8 mouse cellular contexts compared by ENCODE assay signal in genomic region chr3:89510979-89511378, GRCm38 (mm10). TPM values are rescaled to one million over a fixed set of nuclear protein-coding genes. Genes with fewer than 3 reads are reported as not detected.
DNase-seq lines count a peak whose midpoint lies in the region; ATAC-seq and TF ChIP-seq lines count a peak whose summit lies in the region.

No protein-coding gene starts in this region.

- 0 out of 2 replicates have a peak overlapping the region, but pooled peaks have one; percentile 12 for H3K9ac ChIP-seq in heart, embryonic 14.5 days (ENCODE audit: low read length)
- H3K9ac ChIP-seq in stomach, embryonic 15.5 days = no peak overlapping the region

- H3K27me3 ChIP-seq in heart, embryonic 14.5 days (ENCODE audit: control insufficient read depth, insufficient read depth, low read length) = peaks cover 52% of the 10 kb centered on the region
- peaks cover 9% of the 10 kb centered on the region; the same call in 1 of the 2 replicates for H3K27me3 ChIP-seq in stomach, embryonic 15.5 days (replicated peaks)

- intact Hi-C loops in gastrocnemius, postnatal 14 days (cut with DNase I; ENCODE audit: low total_unique reads) = no loop called here

- 22% methylated on average over 4 of the region's 4 CpGs for WGBS in heart, embryonic 14.5 days
- 17% methylated on average over 4 of the region's 4 CpGs for WGBS in stomach, embryonic 15.5 days

- peak; percentile 80 for TF ChIP-seq CTCF in layer of hippocampus, adult 2 months (conservative IDR thresholded peaks at IDR 0.05)

- no peak for ATAC-seq in heart, embryonic 14.5 days (ENCODE audit: insufficient number of reproducible peaks, insufficient read depth, low FRiP score, low read depth)
- no peak; the same call in 1 of the 2 replicates for ATAC-seq in stomach, embryonic 15.5 days (ENCODE audit: insufficient read depth, low FRiP score, low read depth)

- H3K27ac ChIP-seq in heart, embryonic 14.5 days (replicated peaks in 1 of 2; ENCODE audit: control insufficient read depth in 1 of 2, insufficient read depth in 1 of 2, low read depth in 2 of 2, low read length in 2 of 2) = no peak overlapping the region
- peak overlapping the region; percentile 46; the same call in 1 of the 2 replicates for H3K27ac ChIP-seq in layer of hippocampus, adult 2 months
- H3K27ac ChIP-seq in stomach, embryonic 15.5 days = no peak overlapping the region

- DNase-seq in gastrocnemius, postnatal 14 days = peak; percentile 43
- DNase-seq in gastrocnemius, postnatal 25 days = no peak
- DNase-seq in Muller cell, postnatal 12 days (ENCODE audit: inconsistent ontology term) = peak; percentile 43
- peak; percentile 65 to 78 for DNase-seq in cerebellum, postnatal 25 days
- peak; percentile 52 to 63 for DNase-seq in layer of hippocampus, adult 2 months (ENCODE audit: low spot score in 2 of 2)
- DNase-seq in mesoderm, embryonic 11.5 days (ENCODE audit: low read depth, low spot score) = peak; percentile 61

- H3K4me2 ChIP-seq in heart, embryonic 14.5 days (ENCODE audit: low read length) = peak overlapping the region; percentile 54
- peak overlapping the region; percentile 25 for H3K4me2 ChIP-seq in stomach, embryonic 15.5 days

- H3K4me3 ChIP-seq in heart, embryonic 14.5 days (ENCODE audit: control insufficient read depth in 1 of 2, insufficient read depth in 1 of 2, low read depth in 1 of 2, low read length in 2 of 2) = 0 out of 4 replicates have a peak overlapping the region, but pooled peaks of 1 of the 2 experiments have one; percentile 14
- no peak overlapping the region; the same call in 1 of the 2 replicates for H3K4me3 ChIP-seq in layer of hippocampus, adult 2 months
- H3K4me3 ChIP-seq in stomach, embryonic 15.5 days (replicated peaks) = no peak overlapping the region

- H3K36me3 ChIP-seq in heart, embryonic 14.5 days (ENCODE audit: control insufficient read depth, insufficient read depth, low read length) = no peaks in the 10 kb centered on the region
- H3K36me3 ChIP-seq in stomach, embryonic 15.5 days = no peaks in the 10 kb centered on the region

- peaks cover 0 to 2% of the 10 kb centered on the region in 2 experiments; a peak in 1 of 4 replicates for H3K4me1 ChIP-seq in heart, embryonic 14.5 days (ENCODE audit: control insufficient read depth in 2 of 2, insufficient read depth in 2 of 2, low read length in 2 of 2)
- H3K4me1 ChIP-seq in stomach, embryonic 15.5 days = no peaks in the 10 kb centered on the region

- no peaks in the 10 kb centered on the region for H3K9me3 ChIP-seq in heart, embryonic 14.5 days (ENCODE audit: control insufficient read depth, low read length)
- no peaks in the 10 kb centered on the region for H3K9me3 ChIP-seq in stomach, embryonic 15.5 days

RNA-seq across cellular contexts. Expression of gene Kcnn3, which starts 9.0 kb away (rescaled TPM):
- 1 to 10 TPM; 3.3 to 6.0 TPM for total RNA-seq in gastrocnemius, postnatal 14 days (2021)
- total RNA-seq in gastrocnemius, postnatal 25 days (2021) = 1 to 10 TPM; 2.5 to 5.8 TPM
- 2.4 and 3.1 TPM in 2 replicates for polyA plus RNA-seq in heart, embryonic 14.5 days (2014; fragmentation: Nextera tagmentation; extraction: Ambion mirVana)
- 10 to 100 TPM; 25.6 to 29.1 TPM for total RNA-seq in layer of hippocampus, adult 2 months (2021)
- 4.5 and 5.4 TPM in 2 replicates for polyA plus RNA-seq in stomach, embryonic 15.5 days (2015; fragmentation: Nextera tagmentation; extraction: Ambion mirVana)

RNA-seq across cellular contexts. Expression of gene Pmvk, which starts 56.6 kb away (rescaled TPM):
- total RNA-seq in gastrocnemius, postnatal 14 days (2021) = 1 to 10 TPM; 4.6 to 6.3 TPM
- 1 to 10 TPM; 5.3 to 7.4 TPM for total RNA-seq in gastrocnemius, postnatal 25 days (2021)
- 54.3 and 56.8 TPM in 2 replicates for polyA plus RNA-seq in heart, embryonic 14.5 days (2014; fragmentation: Nextera tagmentation; extraction: Ambion mirVana)
- 10 to 100 TPM; 30.1 to 30.3 TPM for total RNA-seq in layer of hippocampus, adult 2 months (2021)
- polyA plus RNA-seq in stomach, embryonic 15.5 days (2015; fragmentation: Nextera tagmentation; extraction: Ambion mirVana) = 55.3 and 60.1 TPM in 2 replicates
